Comparison of ENCODE assay signal across 10 mouse cellular contexts in genomic region chr3:105559456-105559855, GRCm38 (mm10).
DNase-seq lines count a peak whose midpoint lies in the region; ATAC-seq and TF ChIP-seq lines count a peak whose summit lies in the region.
"Had no signal": no experiment of that assay in that cellular context is flagged by ENCODE, and none has a peak within 500 bp of the region (broad histone marks: within the 10 kb centered on the region; RNA-seq: fewer than 3 reads in every experiment).

No protein-coding gene starts in this region.

- H3K9ac ChIP-seq in forebrain, embryonic 13.5 days, result no peak overlapping the region

- no peak for TF ChIP-seq POLR2A in lung, adult 2 months (IDR thresholded peaks at IDR 0.05; ENCODE audit: borderline replicate concordance, extremely low read depth, low read depth, low read length)

- intact Hi-C loops in left cerebral cortex, adult 2 months (cut with DNase I), result no loop called here

- H3K4me1 ChIP-seq in forebrain, embryonic 13.5 days, result peaks cover 19% of the 10 kb centered on the region
- no peaks in the 10 kb centered on the region for H3K4me1 ChIP-seq in lung, adult 2 months (ENCODE audit: control insufficient read depth, insufficient read depth, low read length)

- TF ChIP-seq CTCF in left cerebral cortex, adult 2 months (IDR thresholded peaks at IDR 0.05), result no peak
- TF ChIP-seq CTCF in lung, adult 2 months (IDR thresholded peaks at IDR 0.05; ENCODE audit: insufficient read depth, low read length), result no peak

- no peak overlapping the region for H3K4me3 ChIP-seq in left cerebral cortex, adult 2 months
- H3K4me3 ChIP-seq in forebrain, embryonic 13.5 days, result no peak overlapping the region
- H3K4me3 ChIP-seq in lung, adult 2 months (replicated peaks; ENCODE audit: extremely low read depth, low read depth, low read length), result no peak overlapping the region

- peak; percentile 51 for ATAC-seq in forebrain, embryonic 13.5 days
- no peak for ATAC-seq in granulocyte monocyte progenitor cell, adult 5-6 weeks (replicated peaks; ENCODE audit: poor library complexity, severe bottlenecking)
- ATAC-seq: Patski had no signal

- no peaks in the 10 kb centered on the region for H3K9me3 ChIP-seq in forebrain, embryonic 13.5 days (replicated peaks)

- peak; percentile 64 to 73 for DNase-seq in left cerebral cortex, adult 2 months (ENCODE audit: extremely low spot score in 1 of 2, low spot score in 2 of 2)
- DNase-seq in left cerebral cortex, adult 11 months (ENCODE audit: low spot score), result no peak
- DNase-seq in left cerebral cortex, adult 9 months (ENCODE audit: low spot score in 2 of 2), result peak; percentile 58 to 75
- peak; percentile 36 for DNase-seq in right cerebral cortex, postnatal 14 days
- DNase-seq in lung, adult 2 months, result no peak
- DNase-seq: cerebellum, adult 8-10 months; kidney, adult 2 months had no signal

- no peaks in the 10 kb centered on the region for H3K27me3 ChIP-seq in forebrain, embryonic 13.5 days
- H3K27me3 ChIP-seq: Patski had no signal

- H3K4me2 ChIP-seq in forebrain, embryonic 13.5 days, result no peak overlapping the region

- H3K36me3 ChIP-seq in forebrain, embryonic 13.5 days (ENCODE audit: poor library complexity, severe bottlenecking), result no peaks in the 10 kb centered on the region

- H3K27ac ChIP-seq in left cerebral cortex, adult 2 months, result no peak overlapping the region
- no peak overlapping the region; the same call in 1 of the 2 replicates for H3K27ac ChIP-seq in forebrain, embryonic 13.5 days

- WGBS in forebrain, embryonic 13.5 days, result 41% methylated on average over 2 of the region's 2 CpGs
- WGBS in lung, adult 2 months, result 18% methylated on average over 2 of the region's 2 CpGs

Comparison
In these comparisons a context has a peak if more than half of its experiments do, and no peak if none do; other contexts are left out.
1. DNase-seq: peak in left cerebral cortex, adult 2 months (2 of 2), left cerebral cortex, adult 9 months (2 of 2) and right cerebral cortex, postnatal 14 days (single experiment); none in left cerebral cortex, adult 11 months (single experiment) and lung, adult 2 months (single experiment).